Mouse (Mus musculus): ENCODE data around the gene Mmp3.

DNA sequence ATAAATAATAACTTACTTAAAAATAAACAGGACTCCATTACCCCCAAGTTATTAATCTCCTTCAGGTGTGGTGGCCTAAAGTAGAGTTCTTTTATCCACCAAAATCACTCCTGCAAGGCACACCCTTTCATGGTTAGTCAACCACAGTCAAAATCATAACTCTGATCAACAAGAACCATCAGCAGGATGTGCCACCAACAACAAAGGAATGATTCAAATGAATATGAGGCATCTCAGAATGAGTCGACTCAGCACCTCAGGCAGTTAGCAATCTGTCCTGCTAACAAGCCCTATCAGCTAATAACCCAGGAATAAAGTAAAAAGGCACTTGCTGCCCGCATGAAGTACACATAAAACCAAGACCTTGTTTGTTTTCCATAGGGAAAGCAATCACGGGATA lies 55.5 kb downstream of the Mmp3 start:
- no peak for TF ChIP-seq CTCF (IDR thresholded peaks at IDR 0.05; ENCODE audit: low read depth, low read length)
- TF ChIP-seq GATA1 (IDR thresholded peaks at IDR 0.05; ENCODE audit: borderline replicate concordance, low read length), result no peak

Data from G1E (cell line).